Mouse (Mus musculus) CH12.LX (cell line): ENCODE measurements at regions not wholly inside any gene's neighbourhood (a gene's known extent, or its start where the extent isn't known, plus 50 kb on each side); places are given as distances from the start of the nearest gene placed in this dataset.

Experiments
- DNase-seq: peaks from one replicate; pipeline ENCODE4 v3.0.0-alpha.2; 2013; ENCODE audit errors: extremely low read depth
- H3K27ac ChIP-seq: 2 replicates; pipeline ENCODE4 v1.5.1; 2012; ENCODE audit warnings: low read depth, mild to moderate bottlenecking, control low read depth, moderate library complexity; ENCODE audit not compliant: insufficient read depth
- H3K27me3 ChIP-seq: replicated peaks from 2 replicates; pipeline ENCODE3; 2012; ENCODE audit warnings: inconsistent platforms
- H3K36me3 ChIP-seq, 2 experiments: replicated peaks in 1 of 2; 2 replicates each; pipeline versions ENCODE3 to v1.6.1; 2012; ENCODE audit warnings: inconsistent platforms in 1 of 2, low read length in 1 of 2, mild to moderate bottlenecking in 1 of 2, mixed read lengths in 1 of 2, moderate library complexity in 1 of 2; ENCODE audit not compliant: control insufficient read depth in 1 of 2, insufficient read depth in 1 of 2
- H3K4me1 ChIP-seq, 2 experiments: 2 replicates each; pipeline ENCODE4 v1.6.1; 2012; ENCODE audit warnings: inconsistent platforms in 1 of 2, moderate library complexity in 1 of 2; ENCODE audit not compliant: insufficient read depth in 2 of 2, control insufficient read depth in 1 of 2
- H3K4me2 ChIP-seq: 2 replicates; pipeline ENCODE4 v1.6.1; 2012; ENCODE audit warnings: low read depth, mild to moderate bottlenecking, control low read depth; ENCODE audit not compliant: poor library complexity, insufficient read depth, severe bottlenecking
- H3K4me3 ChIP-seq, 3 experiments: fragments of 150-350 bp in 1 of 3; sonication (generic) in 1 of 3; replicated peaks in 1 of 3; 2 replicates each; pipeline versions ENCODE3 to v1.5.1; 2011 to 2012; ENCODE audit warnings: low read depth in 2 of 3, low read length in 2 of 3, mild to moderate bottlenecking in 2 of 3, moderate library complexity in 2 of 3, control low read depth in 1 of 3, improper control_type of control experiment in 1 of 3, inconsistent platforms in 1 of 3, mixed read lengths in 1 of 3; ENCODE audit not compliant: poor library complexity in 1 of 3
- H3K79me2 ChIP-seq: replicated peaks from 2 replicates; pipeline ENCODE4 v1.6.1; 2012; ENCODE audit warnings: mild to moderate bottlenecking, moderate library complexity; ENCODE audit not compliant: control insufficient read depth, poor library complexity, insufficient read depth, severe bottlenecking; ENCODE audit errors: extremely low read depth
- H3K9ac ChIP-seq: 2 replicates; pipeline ENCODE4 v1.6.1; 2012; ENCODE audit warnings: low read depth, mild to moderate bottlenecking, control low read depth, moderate library complexity; ENCODE audit not compliant: insufficient read depth
- H3K9me3 ChIP-seq: replicated peaks from 2 replicates; pipeline ENCODE3; 2012; ENCODE audit warnings: low read length, inconsistent platforms, mixed read lengths
- BHLHE40 ChIP-seq: IDR thresholded peaks from 2 replicates; pipeline ENCODE4 v1.6.1; 2011; ENCODE audit warnings: mild to moderate bottlenecking, low read depth, low read length, improper control_type of control experiment
- CHD1 ChIP-seq: IDR thresholded peaks from 2 replicates; pipeline ENCODE4 v1.6.1; 2012; ENCODE audit warnings: low read depth, low read length, improper control_type of control experiment, inconsistent platforms
- CHD2 ChIP-seq: IDR thresholded peaks from 2 replicates; pipeline ENCODE4 v1.6.1; 2011; ENCODE audit warnings: low read length, improper control_type of control experiment
- CTCF ChIP-seq, 2 experiments: IDR thresholded peaks in 1 of 2; conservative IDR thresholded peaks in 1 of 2; 2 replicates each; pipeline ENCODE4 v1.5.1; 2011 to 2012; ENCODE audit warnings: low read depth in 2 of 2, low read length in 2 of 2, improper control_type of control experiment in 1 of 2, inconsistent platforms in 1 of 2, mild to moderate bottlenecking in 1 of 2, moderate library complexity in 1 of 2
- EP300 ChIP-seq: IDR thresholded peaks from 2 replicates; pipeline ENCODE4 v1.6.1; 2011; ENCODE audit warnings: low read length, improper control_type of control experiment
- ETS1 ChIP-seq: conservative IDR thresholded peaks from 2 replicates; pipeline ENCODE4 v1.6.1; 2012; ENCODE audit warnings: low read depth, mild to moderate bottlenecking, inconsistent platforms, low read length, improper control_type of control experiment, moderate library complexity
- GABPA ChIP-seq: IDR thresholded peaks from 2 replicates; pipeline ENCODE4 v1.6.1; 2012; ENCODE audit warnings: low read depth, low read length, improper control_type of control experiment, inconsistent platforms; ENCODE audit not compliant: insufficient replicate concordance
- IRF4 ChIP-seq: IDR thresholded peaks from 2 replicates; pipeline ENCODE4 v1.6.1; 2014; ENCODE audit warnings: low read depth, mild to moderate bottlenecking, inconsistent platforms, low read length, improper control_type of control experiment
- JUN ChIP-seq: IDR thresholded peaks from 2 replicates; pipeline ENCODE4 v1.6.1; 2011; ENCODE audit warnings: low read depth, mild to moderate bottlenecking, low read length, improper control_type of control experiment, moderate library complexity; ENCODE audit not compliant: insufficient read depth
- JUND ChIP-seq: conservative IDR thresholded peaks from 2 replicates; pipeline ENCODE4 v1.6.1; 2011; ENCODE audit warnings: low read depth, low read length, improper control_type of control experiment
- MAFK ChIP-seq: IDR thresholded peaks from 2 replicates; pipeline ENCODE4 v1.6.1; 2011; ENCODE audit warnings: low read length, improper control_type of control experiment; ENCODE audit not compliant: insufficient replicate concordance
- MAX ChIP-seq: IDR thresholded peaks from 2 replicates; pipeline ENCODE4 v1.6.1; 2011; ENCODE audit warnings: low read length, improper control_type of control experiment
- MAZ ChIP-seq: IDR thresholded peaks from 2 replicates; pipeline ENCODE4 v1.6.1; 2012; ENCODE audit warnings: low read depth, mild to moderate bottlenecking, inconsistent platforms, low read length, improper control_type of control experiment, moderate library complexity
- MEF2A ChIP-seq: IDR thresholded peaks from 2 replicates; pipeline ENCODE4 v1.6.1; 2014; ENCODE audit warnings: low read depth, mild to moderate bottlenecking, inconsistent platforms, low read length, improper control_type of control experiment, borderline replicate concordance
- MXI1 ChIP-seq: IDR thresholded peaks from 2 replicates; pipeline ENCODE4 v1.6.1; 2011; ENCODE audit warnings: mild to moderate bottlenecking, low read depth, low read length, improper control_type of control experiment
- MYC ChIP-seq: IDR thresholded peaks from 2 replicates; pipeline ENCODE4 v1.6.1; 2011; ENCODE audit warnings: low read depth, mild to moderate bottlenecking, improper control_type of control experiment, low read length
- NELFE ChIP-seq: IDR thresholded peaks from 2 replicates; pipeline ENCODE4 v1.6.1; 2011; ENCODE audit warnings: low read depth, low read length, improper control_type of control experiment
- NRF1 ChIP-seq: IDR thresholded peaks from 2 replicates; pipeline ENCODE4 v1.6.1; 2014; ENCODE audit warnings: low read depth, mild to moderate bottlenecking, inconsistent platforms, low read length, improper control_type of control experiment, moderate library complexity
- SIN3A ChIP-seq: IDR thresholded peaks from 2 replicates; pipeline ENCODE4 v1.6.1; 2012; ENCODE audit warnings: low read length, improper control_type of control experiment, inconsistent platforms
- TBP ChIP-seq: conservative IDR thresholded peaks from 2 replicates; pipeline ENCODE4 v1.6.1; 2011; ENCODE audit warnings: low read depth, low read length, improper control_type of control experiment
- TCF12 ChIP-seq: IDR thresholded peaks from 2 replicates; pipeline ENCODE4 v1.6.1; 2014; ENCODE audit warnings: low read depth, mild to moderate bottlenecking, inconsistent platforms, low read length, improper control_type of control experiment
- ZC3H11A ChIP-seq: IDR thresholded peaks from 2 replicates; pipeline ENCODE4 v1.6.1; 2012; ENCODE audit warnings: low read depth, mild to moderate bottlenecking, inconsistent platforms, low read length, improper control_type of control experiment
- ZNF384 ChIP-seq: IDR thresholded peaks from 2 replicates; pipeline ENCODE4 v1.6.1; 2012; ENCODE audit warnings: low read depth, low read length, improper control_type of control experiment, inconsistent platforms
- dilution Hi-C: fragments of 300-500 bp; cut with MboI; formaldehyde crosslinking; loops from 2 replicates; pipeline ENCODE4 v1.14.3; 2020; ENCODE audit warnings: low sequenced_read_pairs; ENCODE audit not compliant: extremely low pct_unique_long_range_greater_than_20kb, extremely low pct_ligation_motif_present
- in situ Hi-C: fragments of 300-500 bp; cut with MboI; formaldehyde crosslinking; loops from 3 replicates; pipeline ENCODE4 v1.14.3; 2019; ENCODE audit warnings: low sequenced_read_pairs, low pct_ligation_motif_present, low pct_unique_long_range_greater_than_20kb, mixed read lengths

GRCm38 (mm10) chr13:107094976-107095716 lies 73.2 kb upstream of the Kif2a start (continued):
- TF ChIP-seq JUN (peak; percentile 6; the same call in 1 of the 2 replicates), GABPA (no peak), IRF4 (no peak), NRF1 (no peak), MXI1 (0 out of 2 replicates have a peak, but pooled peaks have one; percentile 6), CHD1 (no peak), NELFE (no peak), ZNF384 (no peak)

- Histone ChIP-seq H3K4me2 (peak overlapping the region; percentile 80), H3K4me3 (peak overlapping the region; percentile 21 to 35 (median 22)), H3K4me1 (peaks cover 19 to 28% of the 10 kb centered on the region in 2 experiments), H3K36me3 (no peaks in the 10 kb centered on the region), H3K27me3 (peaks cover 3% of the 10 kb centered on the region), H3K27ac (no peak overlapping the region), H3K9ac (peak overlapping the region; percentile 44), H3K79me2 (no peaks in the 10 kb centered on the region), H3K9me3 (no peaks in the 10 kb centered on the region)
- TF ChIP-seq TCF12 (peak; percentile 71; the same call in 1 of the 2 replicates), EP300 (peak; percentile 78), IRF4 (peak; percentile 78), MAX (peak; percentile 60), ETS1 (peak; percentile 80), MEF2A (peak; percentile 56; the same call in 1 of the 2 replicates), JUND (peak; percentile 60; the same call in 1 of the 2 replicates), TBP (no peak), MAZ (no peak), ZC3H11A (no peak), BHLHE40 (peak; percentile 81), CTCF (conservative IDR thresholded peaks at IDR 0.05 in 1 of 2, IDR thresholded peaks at IDR 0.05 in 1 of 2; ENCODE audit: low read depth in 2 of 2, low read length in 2 of 2) (no peak), CHD2 (0 out of 2 replicates have a peak, but pooled peaks have one; percentile 26), SIN3A (peak; percentile 72), MAFK (0 out of 2 replicates have a peak, but pooled peaks have one; percentile 25), MYC (peak; percentile 74), JUN (peak; percentile 60)
- dilution Hi-C loops = no loop called here
- peak; percentile 85 for DNase-seq
- in situ Hi-C loops = loop anchor here (5.0 to 10.0 kb wide), 2 partner anchors 52 to 150 kb away; partner anchors contain the start of gene Dimt1
Observed at GRCm38 (mm10) chr13:107094487-107094886, 72.6 kb upstream of the Kif2a start.
